Mouse (Mus musculus): ENCODE measurements around the gene Klk1b16. TPM values are rescaled to one million over a fixed set of nuclear protein-coding genes. Genes with fewer than 3 reads are reported as not detected.
"Not testable (repeated sequence)": the region's sequence is repeated elsewhere in the genome, so short reads cannot be mapped to it uniquely, and the experiment has no call there.

The Klk1b16 gene
- polyA plus RNA-seq (2012; rRNA removed): not detected in 2 replicates

DNA sequence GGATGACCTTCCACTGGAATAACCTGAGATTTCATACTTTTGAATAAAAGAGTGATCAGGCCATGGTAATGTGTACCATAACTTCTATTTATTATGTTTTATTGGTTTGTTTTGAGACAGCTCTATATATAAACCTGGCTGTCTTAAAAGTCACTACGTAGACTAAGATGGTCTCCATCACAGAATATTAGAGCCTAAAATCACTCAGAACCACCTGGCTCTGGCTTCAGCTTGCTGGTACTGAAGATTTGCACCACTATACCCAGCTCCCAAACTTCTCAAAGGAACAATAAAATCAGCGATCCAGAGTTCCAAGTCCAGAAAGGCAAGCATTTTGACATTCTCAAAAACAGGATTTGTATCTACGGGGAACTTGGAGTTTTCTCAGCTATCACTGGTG lies at the start of gene Klk1b16:
TSS of gene Klk1b16 (plus strand) at position 301 of the 400 bp plus-strand sequence.
- no peak for TF ChIP-seq POLR2A (IDR thresholded peaks at IDR 0.05; ENCODE audit: borderline replicate concordance, insufficient read depth, low read length)
- TF ChIP-seq CTCF (IDR thresholded peaks at IDR 0.05; ENCODE audit: borderline replicate concordance, insufficient read depth, low read depth, low read length): no peak
- DNase-seq: no peak
- Histone ChIP-seq H3K4me1 (ENCODE audit: control insufficient read depth, insufficient read depth, low read length) (no peaks in the 10 kb centered on the region), H3K4me3 (replicated peaks; ENCODE audit: insufficient read depth, low read depth, low read length) (no peak within 1 kb of the TSS), H3K27ac (ENCODE audit: insufficient read depth, low read length) (no peak within 1 kb of the TSS), H3K27me3 (ENCODE audit: control insufficient read depth, insufficient read depth, low read length) (no peaks in the 10 kb centered on the region)
- WGBS: 89% methylated on average over 3 of the region's 3 CpGs

DNA sequence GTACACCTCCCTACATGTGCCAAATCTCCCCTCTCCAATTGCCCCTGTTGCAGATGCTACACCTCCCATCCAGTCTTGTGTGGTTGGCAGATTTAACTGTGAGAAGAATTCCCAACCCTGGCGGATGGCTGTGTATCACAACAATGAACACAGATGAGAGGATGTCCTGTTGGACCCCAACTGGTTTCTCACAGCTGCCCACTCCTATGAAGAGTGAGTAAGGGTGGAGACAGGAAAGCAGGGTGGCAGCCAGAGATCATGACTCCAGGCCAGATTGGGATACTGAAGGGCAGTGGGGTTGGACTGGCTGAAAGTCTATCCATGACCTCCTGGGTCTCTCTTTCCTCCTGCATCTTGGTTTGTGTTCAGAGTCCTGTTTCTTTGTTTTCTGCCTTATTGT lies 40.5 kb upstream of the Klk1b16 start:
- WGBS: 61% methylated on average over 1 of the region's 1 CpGs
- Histone ChIP-seq H3K4me3 (replicated peaks; ENCODE audit: insufficient read depth, low read depth, low read length) (no peak overlapping the region), H3K4me1 (ENCODE audit: control insufficient read depth, insufficient read depth, low read length) (no peaks in the 10 kb centered on the region), H3K27me3 (ENCODE audit: control insufficient read depth, insufficient read depth, low read length) (no peaks in the 10 kb centered on the region), H3K27ac (ENCODE audit: insufficient read depth, low read length) (no peak overlapping the region)
- DNase-seq: no peak
- TF ChIP-seq POLR2A (IDR thresholded peaks at IDR 0.05; ENCODE audit: borderline replicate concordance, insufficient read depth, low read length): no peak
- no peak for TF ChIP-seq CTCF (IDR thresholded peaks at IDR 0.05; ENCODE audit: borderline replicate concordance, insufficient read depth, low read depth, low read length)

DNA sequence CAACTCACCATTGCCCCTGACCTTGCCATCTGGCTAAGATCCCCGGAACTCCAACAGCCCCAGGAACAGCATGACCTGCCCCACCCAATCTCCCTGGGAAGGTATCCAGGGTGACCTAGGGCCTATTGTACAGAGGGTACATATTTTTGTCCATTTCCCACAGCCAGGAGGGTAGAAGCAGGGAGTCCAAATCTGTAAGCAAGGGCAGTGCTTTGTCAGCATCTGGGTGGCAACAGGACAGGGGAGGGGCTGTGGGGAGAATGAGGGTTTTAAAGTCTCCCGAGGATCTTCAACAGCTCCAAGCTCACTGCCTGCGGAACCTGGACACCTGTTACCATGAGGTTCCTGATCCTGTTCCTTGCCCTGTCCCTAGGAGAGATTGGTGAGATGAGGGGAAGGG lies 34.5 kb upstream of the Klk1b16 start, which contains the start of gene Klk1b21:
TSS of gene Klk1b21 (plus strand) at position 301 of the 400 bp plus-strand sequence.
- not testable (repeated sequence) for H3K4me1 ChIP-seq (ENCODE audit: control insufficient read depth, insufficient read depth, low read length); DNase-seq; H3K27me3 ChIP-seq (ENCODE audit: control insufficient read depth, insufficient read depth, low read length); H3K27ac ChIP-seq (ENCODE audit: insufficient read depth, low read length); H3K4me3 ChIP-seq (replicated peaks; ENCODE audit: insufficient read depth, low read depth, low read length)
- 61% methylated on average over 3 of the region's 3 CpGs for WGBS

- 60% methylated on average over 4 of the region's 4 CpGs for WGBS
- DNase-seq: no peak
- no peak within 1 kb of the TSS for H3K4me3 ChIP-seq (replicated peaks; ENCODE audit: insufficient read depth, low read depth, low read length)
Observed at GRCm38 (mm10) chr7:44112373-44112772, 24.2 kb upstream of the Klk1b16 start, which contains the start of gene Klk1b22. Klk1b22 (plus strand) TSS chr7:44112673.

DNA sequence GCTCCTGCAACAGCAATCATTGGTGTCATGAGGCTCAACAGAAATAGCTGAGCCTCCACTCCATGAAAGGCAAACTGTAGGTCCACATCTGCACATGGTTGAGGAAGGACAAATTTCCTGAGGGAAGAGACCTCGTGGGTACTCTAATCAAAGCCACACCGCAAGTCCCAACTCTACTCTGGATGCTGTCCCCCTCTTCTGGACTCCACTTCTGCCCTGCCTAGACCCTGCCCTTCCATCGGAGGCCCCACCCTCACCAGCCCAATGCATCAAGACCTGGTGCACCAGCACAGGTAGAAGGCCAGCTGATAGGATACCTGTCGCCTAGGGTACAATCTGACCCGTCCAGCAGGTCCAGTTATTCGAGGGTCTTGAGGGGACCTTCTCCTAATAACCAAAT lies 13.1 kb upstream of the Klk1b16 start:
- Histone ChIP-seq H3K27ac (ENCODE audit: insufficient read depth, low read length) (no peak overlapping the region), H3K4me1 (ENCODE audit: control insufficient read depth, insufficient read depth, low read length) (no peaks in the 10 kb centered on the region), H3K27me3 (ENCODE audit: control insufficient read depth, insufficient read depth, low read length) (no peaks in the 10 kb centered on the region), H3K4me3 (replicated peaks; ENCODE audit: insufficient read depth, low read depth, low read length) (no peak overlapping the region)
- no peak for DNase-seq
- TF ChIP-seq CTCF (IDR thresholded peaks at IDR 0.05; ENCODE audit: borderline replicate concordance, insufficient read depth, low read depth, low read length): no peak
- TF ChIP-seq POLR2A (IDR thresholded peaks at IDR 0.05; ENCODE audit: borderline replicate concordance, insufficient read depth, low read length): no peak
- 84% methylated on average over 6 of the region's 6 CpGs for whole genome bisulfite sequencing

More at GRCm38 (mm10) chr7:44112373-44112772, 24.2 kb upstream of the Klk1b16 start, which contains the start of gene Klk1b22:
- no peak within 1 kb of the TSS for H3K27ac ChIP-seq (ENCODE audit: insufficient read depth, low read length)
- TF ChIP-seq CTCF (IDR thresholded peaks at IDR 0.05; ENCODE audit: borderline replicate concordance, insufficient read depth, low read depth, low read length) (no peak), POLR2A (IDR thresholded peaks at IDR 0.05; ENCODE audit: borderline replicate concordance, insufficient read depth, low read length) (no peak)
- no peaks in the 10 kb centered on the region for H3K4me1 ChIP-seq (ENCODE audit: control insufficient read depth, insufficient read depth, low read length)
- H3K27me3 ChIP-seq (ENCODE audit: control insufficient read depth, insufficient read depth, low read length): no peaks in the 10 kb centered on the region

DNA sequence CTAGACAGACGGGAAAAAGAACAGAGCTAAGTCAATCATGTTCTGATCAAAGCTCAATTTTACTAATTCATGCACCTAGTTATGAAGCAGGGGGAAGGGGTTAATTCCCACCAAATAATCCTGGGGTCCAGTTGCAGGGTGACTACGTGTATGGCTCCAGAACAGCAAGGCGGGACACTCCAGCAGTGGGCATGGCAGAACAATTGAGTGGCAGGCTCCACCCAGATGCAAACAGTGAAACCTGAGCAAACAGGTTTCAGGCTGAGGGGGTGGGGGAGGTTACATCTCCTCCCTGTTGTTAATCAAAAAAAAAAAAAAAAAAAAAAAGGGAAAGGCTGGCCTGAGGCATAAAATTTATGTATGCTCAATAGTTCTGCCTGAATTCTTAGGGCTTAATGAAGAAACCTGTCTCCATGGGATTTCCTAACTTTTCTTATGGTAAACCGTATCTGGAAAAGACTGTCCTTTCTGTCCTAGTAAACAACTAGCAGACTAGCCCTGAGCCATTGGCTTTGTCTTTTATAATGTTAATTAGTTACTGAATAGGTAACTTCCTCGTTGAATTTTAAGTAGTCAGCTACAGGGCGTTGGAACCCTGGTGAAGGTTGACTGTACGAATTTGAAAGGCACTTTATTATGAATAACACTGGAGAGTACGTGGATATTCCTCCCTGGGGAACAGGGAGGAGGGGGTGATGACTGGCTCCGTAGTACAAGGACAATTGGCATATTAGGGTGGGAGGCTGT lies 42.9 kb downstream of the Klk1b16 start:
- TF ChIP-seq CTCF (IDR thresholded peaks at IDR 0.05; ENCODE audit: borderline replicate concordance, insufficient read depth, low read depth, low read length) (no peak), POLR2A (IDR thresholded peaks at IDR 0.05; ENCODE audit: borderline replicate concordance, insufficient read depth, low read length) (no peak)
- H3K4me1 ChIP-seq (ENCODE audit: control insufficient read depth, insufficient read depth, low read length): no peaks in the 10 kb centered on the region
- H3K27ac ChIP-seq (ENCODE audit: insufficient read depth, low read length): no peak overlapping the region
- H3K27me3 ChIP-seq (ENCODE audit: control insufficient read depth, insufficient read depth, low read length): no peaks in the 10 kb centered on the region
- no peak for DNase-seq
- 37% methylated on average over 9 of the region's 9 CpGs for WGBS
- H3K4me3 ChIP-seq (replicated peaks; ENCODE audit: insufficient read depth, low read depth, low read length): no peak overlapping the region

DNA sequence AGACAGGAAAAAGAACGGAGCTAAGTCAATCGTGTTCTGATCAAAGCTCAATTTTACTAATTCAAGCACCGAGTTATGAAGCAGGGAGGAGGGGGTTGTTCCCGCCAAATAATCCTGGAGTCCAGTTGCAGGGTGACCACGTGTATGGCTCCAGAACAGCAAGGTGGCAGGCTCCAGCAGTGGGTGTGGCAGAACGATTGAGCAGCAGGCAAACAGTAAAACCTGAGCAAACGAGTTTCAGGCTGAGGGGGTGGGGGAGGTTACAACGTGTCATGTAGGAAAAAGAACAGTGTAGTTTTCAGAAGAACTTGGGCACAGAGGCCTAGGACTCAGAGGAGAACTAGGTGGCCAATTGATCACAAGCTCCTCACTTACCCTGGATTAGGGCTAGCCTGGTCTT lies 49.9 kb downstream of the Klk1b16 start:
- not testable (repeated sequence) for H3K4me1 ChIP-seq (ENCODE audit: control insufficient read depth, insufficient read depth, low read length); H3K4me3 ChIP-seq (replicated peaks; ENCODE audit: insufficient read depth, low read depth, low read length); DNase-seq; H3K27me3 ChIP-seq (ENCODE audit: control insufficient read depth, insufficient read depth, low read length); H3K27ac ChIP-seq (ENCODE audit: insufficient read depth, low read length)
- 60% methylated on average over 8 of the region's 8 CpGs for WGBS

GRCm38 (mm10) chr7:44187936-44188335 lies 51.4 kb downstream of the Klk1b16 start, which contains the start of gene Klk1b24:
Klk1b24 (plus strand) TSS chr7:44188236.
- not testable (repeated sequence) for H3K4me3 ChIP-seq (replicated peaks; ENCODE audit: insufficient read depth, low read depth, low read length); H3K27ac ChIP-seq (ENCODE audit: insufficient read depth, low read length); H3K27me3 ChIP-seq (ENCODE audit: control insufficient read depth, insufficient read depth, low read length); H3K4me1 ChIP-seq (ENCODE audit: control insufficient read depth, insufficient read depth, low read length); DNase-seq

Other genes starting within 250 kb of the Klk1b16 start
- not detected in 2 replicates for gene Klk15, start 203.0 kb upstream of the Klk1b16 start, polyA plus RNA-seq (2012; rRNA removed)
- not detected in 2 replicates for gene Klk1b8, start 186.1 kb upstream of the Klk1b16 start, polyA plus RNA-seq (2012; rRNA removed)
- gene Klk1b1, start 170.0 kb upstream of the Klk1b16 start, polyA plus RNA-seq (2012; rRNA removed): not detected in 2 replicates
- 0.13 and 0.25 TPM in 2 replicates for gene Klk1b9, start 160.7 kb upstream of the Klk1b16 start, polyA plus RNA-seq (2012; rRNA removed)
- not detected in 2 replicates for gene Klk1b11, start 140.9 kb upstream of the Klk1b16 start, polyA plus RNA-seq (2012; rRNA removed)
- not detected in 2 replicates for gene Klk1b26, start 124.6 kb upstream of the Klk1b16 start, polyA plus RNA-seq (2012; rRNA removed)
- 0.38 and 0.51 TPM in 2 replicates for gene Klk1b27, start 84.5 kb upstream of the Klk1b16 start, polyA plus RNA-seq (2012; rRNA removed)
- not detected in 2 replicates for gene Klk1b21, start 34.4 kb upstream of the Klk1b16 start, polyA plus RNA-seq (2012; rRNA removed)
- gene Klk1b22, start 24.1 kb upstream of the Klk1b16 start, polyA plus RNA-seq (2012; rRNA removed): not detected in 2 replicates
- 0.29 and 0.38 TPM in 2 replicates for gene Klk1b24, start 51.5 kb downstream of the Klk1b16 start, polyA plus RNA-seq (2012; rRNA removed)
- not detected in 2 replicates for gene Klk1b3, start 61.4 kb downstream of the Klk1b16 start, polyA plus RNA-seq (2012; rRNA removed)
- gene Klk1b4, start 70.7 kb downstream of the Klk1b16 start, polyA plus RNA-seq (2012; rRNA removed): not detected in 2 replicates
- not detected in 2 replicates for gene Klk1b5, start 79.2 kb downstream of the Klk1b16 start, polyA plus RNA-seq (2012; rRNA removed)
- 0.20 and 0.36 TPM in 2 replicates for gene Klk1, start 88.6 kb downstream of the Klk1b16 start, polyA plus RNA-seq (2012; rRNA removed)
- gene Gm36864, start 99.4 kb downstream of the Klk1b16 start, polyA plus RNA-seq (2012; rRNA removed): not detected in 2 replicates
- gene 1700028J19Rik, start 109.9 kb downstream of the Klk1b16 start, polyA plus RNA-seq (2012; rRNA removed): 2.2 and 2.9 TPM in 2 replicates
- gene 2410002F23Rik, start 110.0 kb downstream of the Klk1b16 start, polyA plus RNA-seq (2012; rRNA removed): 98.8 and 111 TPM in 2 replicates
- gene Acp4, start 120.6 kb downstream of the Klk1b16 start, polyA plus RNA-seq (2012; rRNA removed): not detected in 2 replicates
- gene Gm15517, start 124.7 kb downstream of the Klk1b16 start, polyA plus RNA-seq (2012; rRNA removed): not detected in 2 replicates
- gene Clec11a, start 170.1 kb downstream of the Klk1b16 start, polyA plus RNA-seq (2012; rRNA removed): 2.4 and 3.0 TPM in 2 replicates
- gene Shank1, start 173.5 kb downstream of the Klk1b16 start, polyA plus RNA-seq (2012; rRNA removed): 51.4 and 60.7 TPM in 2 replicates
- 125 and 130 TPM in 2 replicates for gene Syt3, start 247.3 kb downstream of the Klk1b16 start, polyA plus RNA-seq (2012; rRNA removed)
- gene 1700008O03Rik, start 249.1 kb downstream of the Klk1b16 start, polyA plus RNA-seq (2012; rRNA removed): 3.1 and 3.8 TPM in 2 replicates

Data from cerebellum, adult 2 months (tissue).